Mouse (Mus musculus): Measurements from ENCODE around the gene Ms4a13.

DNA sequence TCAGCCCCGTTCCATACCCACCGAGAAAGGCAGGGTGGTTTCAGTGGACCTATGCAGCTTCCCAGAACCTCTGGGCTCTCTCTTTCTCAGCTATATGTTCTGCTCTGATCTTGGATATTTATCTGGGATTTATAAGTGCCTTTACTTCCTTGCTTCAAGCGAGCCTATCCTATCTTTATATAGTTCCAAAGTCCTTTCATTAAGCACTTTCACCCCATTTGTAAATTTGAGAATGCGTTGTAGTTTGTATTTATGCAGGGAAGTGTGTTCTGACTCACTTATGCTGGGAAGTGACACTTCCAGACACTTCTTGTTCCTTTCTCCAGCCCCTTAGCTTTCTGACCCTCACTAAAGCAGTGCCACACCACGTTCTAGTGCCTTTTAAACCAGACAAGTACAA lies 35.8 kb upstream of the Ms4a13 start, which contains the start of gene Ms4a12:
- TF ChIP-seq TAL1 (IDR thresholded peaks at IDR 0.05; ENCODE audit: low read length) (no peak), GATA1 (IDR thresholded peaks at IDR 0.05; ENCODE audit: low read length) (no peak)

All from erythroblast, embryonic 14.5 days (primary cell).